Mouse (Mus musculus) spleen, adult 2 months (tissue): ENCODE results near the gene 5530401A14Rik. TPM values are rescaled to one million over a fixed set of nuclear protein-coding genes. Genes with fewer than 3 reads are reported as not detected.

Experiments
- DNase-seq, 2 experiments: peaks; one replicate each; pipeline versions ENCODE4 v3.0.0 to v3.0.0-alpha.2; 2012 to 2021; ENCODE audit warnings: low spot score in 2 of 2, low read depth in 1 of 2
- H3K27ac ChIP-seq: fragments of 200-500 bp; 2 replicates; pipeline ENCODE4 v1.5.1; 2012; ENCODE audit warnings: low read length, inconsistent platforms; ENCODE audit not compliant: insufficient read depth
- H3K27me3 ChIP-seq: fragments of 200-500 bp; 2 replicates; pipeline ENCODE4 v1.6.1; 2012; ENCODE audit warnings: mild to moderate bottlenecking, moderate library complexity, low read length, inconsistent platforms; ENCODE audit not compliant: control insufficient read depth, insufficient read depth
- H3K36me3 ChIP-seq: fragments of 200-500 bp; 2 replicates; pipeline ENCODE4 v1.6.1; 2012; ENCODE audit warnings: mild to moderate bottlenecking, low read length, inconsistent platforms; ENCODE audit not compliant: control insufficient read depth, insufficient read depth
- H3K4me1 ChIP-seq: fragments of 200-500 bp; 2 replicates; pipeline ENCODE4 v1.6.1; 2011; ENCODE audit warnings: inconsistent platforms; ENCODE audit not compliant: control insufficient read depth, insufficient read depth, insufficient read length
- H3K4me3 ChIP-seq: fragments of 200-500 bp; 2 replicates; pipeline ENCODE4 v1.5.1; 2011; ENCODE audit warnings: mild to moderate bottlenecking, inconsistent platforms; ENCODE audit not compliant: insufficient read depth, insufficient read length; ENCODE audit errors: extremely low read depth
- CTCF ChIP-seq: fragments of 200-500 bp; IDR thresholded peaks from 2 replicates; pipeline ENCODE4 v1.5.1; 2011; ENCODE audit warnings: mild to moderate bottlenecking, inconsistent platforms; ENCODE audit not compliant: insufficient read depth, insufficient read length, insufficient replicate concordance; ENCODE audit errors: extremely low read depth
- POLR2A ChIP-seq: fragments of 200-500 bp; IDR thresholded peaks from 2 replicates; pipeline ENCODE4 v1.6.1; 2011; ENCODE audit warnings: low read depth, low read length, inconsistent platforms
- WGBS: fragments of 180-500 bp; shearing (Covaris S2); methylation state at CpG from one replicate; pipeline ENCODE4 v1.1.7; 2018; 5-methylcytosine and 5-hydroxymethylcytosine counted together
- polyA plus RNA-seq: library from polyadenylated mRNA; depleted of rRNA; stranded (reverse); fragments of >200 nt; gene quantifications from 2 replicates; pipeline ENCODE4 v1.2.3, GENCODE M21; 2012; rRNA removed

The 5530401A14Rik gene
- not detected in 2 replicates for polyA plus RNA-seq

DNA sequence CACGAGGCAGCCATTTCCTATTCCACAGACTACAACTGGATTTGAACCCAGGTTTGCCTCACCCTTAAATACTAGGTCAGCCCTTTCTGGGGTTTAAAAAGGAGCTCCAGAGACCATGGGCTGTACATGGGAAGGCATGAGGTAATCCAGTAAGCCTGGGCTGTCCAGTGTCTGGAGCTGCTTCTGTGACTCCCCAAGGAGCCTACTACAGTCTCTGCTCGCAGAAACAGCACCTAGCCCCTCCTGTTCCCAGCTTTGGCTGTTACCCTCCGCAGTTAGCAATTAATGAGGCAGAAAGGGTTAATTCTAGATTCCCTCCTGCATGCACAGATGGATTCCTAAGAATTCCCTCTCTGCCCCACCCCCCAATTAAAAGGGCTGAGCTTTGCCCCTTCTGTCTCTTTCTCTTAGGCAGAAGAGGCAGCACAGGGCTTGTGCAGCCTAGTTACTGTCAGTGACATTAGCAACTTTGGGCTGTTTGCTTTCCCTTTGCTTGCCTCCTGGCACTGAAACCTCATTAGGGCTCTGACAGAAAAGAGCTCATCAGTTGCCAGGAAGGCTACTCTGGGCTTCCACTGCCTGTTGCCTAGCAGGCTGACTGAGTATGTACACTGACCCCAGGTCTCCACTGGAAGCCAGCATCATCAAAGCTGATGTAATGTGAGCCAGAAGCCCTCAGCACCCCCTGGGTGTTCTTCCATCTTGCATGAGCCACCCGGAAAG lies at the start of gene 5530401A14Rik:
Gene 5530401A14Rik (plus strand): TSS at position 424 of the 723 bp plus-strand sequence.
- Histone ChIP-seq H3K4me1 (no peaks in the 10 kb centered on the region), H3K36me3 (no peaks in the 10 kb centered on the region)
- 77% methylated on average over 4 of the region's 4 CpGs for WGBS

DNA sequence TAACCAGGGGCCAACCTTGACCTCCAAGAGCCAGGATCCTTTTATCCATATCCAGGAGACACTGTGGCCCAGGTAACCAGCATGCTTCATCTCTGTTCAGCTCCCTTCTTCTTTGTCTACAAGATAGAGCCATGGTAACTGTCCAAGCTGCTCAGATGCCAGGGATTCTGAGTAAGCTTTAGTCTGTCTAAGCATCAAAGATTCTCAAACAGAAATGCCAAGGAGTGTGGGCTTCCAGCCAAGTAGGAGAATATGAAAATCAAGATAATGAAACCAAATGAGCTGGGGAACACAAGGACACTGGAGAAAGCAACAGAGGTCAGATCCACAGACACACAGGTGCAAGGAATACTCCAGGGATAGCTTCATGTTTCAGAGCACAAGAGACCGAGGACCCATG lies 45.7 kb upstream of the 5530401A14Rik start:
- no peak overlapping the region for H3K4me3 ChIP-seq
- no peaks in the 10 kb centered on the region for H3K4me1 ChIP-seq
- no peak overlapping the region for H3K27ac ChIP-seq
- no peaks in the 10 kb centered on the region for H3K27me3 ChIP-seq
- TF ChIP-seq CTCF (no peak), POLR2A (no peak)
- WGBS: 87% methylated on average over 1 of the region's 1 CpGs
- no peaks in the 10 kb centered on the region for H3K36me3 ChIP-seq
- DNase-seq: no peak

More for the DNA sequence above, at the start of gene 5530401A14Rik:
- H3K27ac ChIP-seq: no peak within 1 kb of the TSS
- no peaks in the 10 kb centered on the region for H3K27me3 ChIP-seq
- TF ChIP-seq CTCF (no peak), POLR2A (no peak)
- no peak within 1 kb of the TSS for H3K4me3 ChIP-seq
- no peak for DNase-seq

DNA sequence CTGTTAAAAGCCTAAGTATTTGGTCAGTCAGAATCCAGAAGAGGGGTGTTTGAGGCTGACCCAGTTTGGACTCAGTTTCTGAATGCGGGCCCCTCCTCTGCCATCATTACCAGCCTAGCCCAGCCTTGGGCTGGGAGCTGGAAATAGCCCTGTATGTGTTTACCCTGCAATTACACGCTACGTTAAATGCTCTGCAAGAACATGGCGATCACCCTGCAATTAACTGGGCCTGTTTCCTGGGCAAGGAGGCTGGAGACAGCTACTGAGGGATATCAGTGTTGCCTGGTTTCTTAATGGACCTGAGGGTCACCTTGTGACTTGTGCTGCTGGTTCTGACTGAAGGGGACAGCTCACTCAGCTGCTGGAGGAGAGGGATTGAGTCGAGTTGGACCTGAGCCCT lies 43.9 kb upstream of the 5530401A14Rik start:
- Histone ChIP-seq H3K4me3 (no peak overlapping the region), H3K27ac (no peak overlapping the region), H3K36me3 (no peaks in the 10 kb centered on the region), H3K27me3 (no peaks in the 10 kb centered on the region), H3K4me1 (no peaks in the 10 kb centered on the region)
- WGBS: 80% methylated on average over 5 of the region's 5 CpGs
- DNase-seq: no peak
- TF ChIP-seq POLR2A (no peak), CTCF (no peak)

DNA sequence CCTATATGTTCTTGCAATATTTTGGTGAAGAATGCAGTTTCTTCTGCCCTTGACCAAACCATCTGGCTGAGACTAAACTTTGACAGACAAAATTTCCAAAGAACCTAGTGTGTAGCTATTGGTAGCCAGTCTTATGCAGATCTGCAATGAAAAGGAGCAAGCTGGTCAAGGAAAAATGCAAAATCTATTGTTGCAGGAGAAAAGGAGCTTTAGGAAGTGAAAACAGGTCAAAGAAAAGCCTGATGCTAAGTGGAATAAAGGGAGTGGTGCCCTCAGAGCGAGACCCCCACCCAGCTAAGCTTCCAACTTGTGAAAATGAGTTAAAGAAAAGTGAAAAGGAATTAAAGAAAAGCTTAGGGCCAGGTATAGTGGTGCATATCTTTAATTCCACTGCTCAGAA lies 28.1 kb upstream of the 5530401A14Rik start:
- Histone ChIP-seq H3K27me3 (no peaks in the 10 kb centered on the region), H3K27ac (no peak overlapping the region), H3K36me3 (no peaks in the 10 kb centered on the region), H3K4me1 (0 out of 2 replicates have a peak, but pooled peaks cover 2% of the 10 kb centered on the region), H3K4me3 (no peak overlapping the region)
- no peak for DNase-seq
- 73% methylated on average over 1 of the region's 1 CpGs for WGBS
- TF ChIP-seq CTCF (no peak), POLR2A (no peak)

DNA sequence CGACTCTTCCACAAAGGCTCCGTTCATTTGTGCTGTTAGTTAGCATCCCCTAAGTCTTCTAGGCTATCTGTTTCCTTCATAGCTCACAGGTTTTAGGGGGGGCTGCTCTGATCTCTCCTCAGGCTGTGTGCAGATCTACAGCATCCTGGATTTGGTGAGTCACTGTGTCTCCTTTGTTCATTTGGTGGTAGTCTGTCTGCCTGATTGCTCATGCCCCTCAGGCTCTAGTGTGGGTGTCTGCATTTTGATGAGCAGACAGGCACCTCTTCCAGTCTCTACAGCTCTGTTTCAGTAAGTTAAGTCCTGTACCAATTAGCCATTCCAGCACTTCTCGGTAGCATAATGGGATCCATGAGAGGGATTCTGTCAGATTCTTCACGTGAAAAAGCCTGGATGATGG lies 22.0 kb upstream of the 5530401A14Rik start:
- Histone ChIP-seq H3K27ac (no peak overlapping the region), H3K4me3 (no peak overlapping the region), H3K27me3 (no peaks in the 10 kb centered on the region), H3K4me1 (peaks cover 2% of the 10 kb centered on the region; the same call in 1 of the 2 replicates), H3K36me3 (no peaks in the 10 kb centered on the region)
- TF ChIP-seq CTCF (no peak), POLR2A (no peak)
- WGBS: 87% methylated on average over 4 of the region's 4 CpGs
- DNase-seq: no peak

DNA sequence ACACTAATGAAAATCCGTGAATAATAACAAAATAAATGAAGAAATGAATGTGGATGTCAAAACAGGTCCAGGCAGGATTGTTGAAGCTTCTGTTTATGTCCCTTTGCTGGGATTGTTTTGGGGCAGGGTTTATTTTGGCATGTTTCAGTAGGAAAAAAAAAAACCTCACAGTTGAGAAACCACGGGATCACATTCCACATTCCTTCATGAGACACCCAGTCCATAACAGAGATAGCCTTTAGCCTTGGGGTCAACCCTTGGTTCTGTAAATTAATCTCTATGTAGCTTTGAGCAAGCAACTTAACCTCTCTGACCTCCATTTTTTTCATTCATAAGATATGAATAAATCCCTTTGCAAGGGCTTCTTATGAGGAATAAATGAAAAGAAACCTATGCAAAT lies 19.5 kb upstream of the 5530401A14Rik start:
- TF ChIP-seq CTCF (no peak), POLR2A (no peak)
- no peak overlapping the region for H3K27ac ChIP-seq
- H3K4me1 ChIP-seq: no peaks in the 10 kb centered on the region; the same call in 1 of the 2 replicates
- no peak overlapping the region for H3K4me3 ChIP-seq
- DNase-seq: no peak
- H3K36me3 ChIP-seq: no peaks in the 10 kb centered on the region
- 79% methylated on average over 2 of the region's 2 CpGs for WGBS
- no peaks in the 10 kb centered on the region for H3K27me3 ChIP-seq

DNA sequence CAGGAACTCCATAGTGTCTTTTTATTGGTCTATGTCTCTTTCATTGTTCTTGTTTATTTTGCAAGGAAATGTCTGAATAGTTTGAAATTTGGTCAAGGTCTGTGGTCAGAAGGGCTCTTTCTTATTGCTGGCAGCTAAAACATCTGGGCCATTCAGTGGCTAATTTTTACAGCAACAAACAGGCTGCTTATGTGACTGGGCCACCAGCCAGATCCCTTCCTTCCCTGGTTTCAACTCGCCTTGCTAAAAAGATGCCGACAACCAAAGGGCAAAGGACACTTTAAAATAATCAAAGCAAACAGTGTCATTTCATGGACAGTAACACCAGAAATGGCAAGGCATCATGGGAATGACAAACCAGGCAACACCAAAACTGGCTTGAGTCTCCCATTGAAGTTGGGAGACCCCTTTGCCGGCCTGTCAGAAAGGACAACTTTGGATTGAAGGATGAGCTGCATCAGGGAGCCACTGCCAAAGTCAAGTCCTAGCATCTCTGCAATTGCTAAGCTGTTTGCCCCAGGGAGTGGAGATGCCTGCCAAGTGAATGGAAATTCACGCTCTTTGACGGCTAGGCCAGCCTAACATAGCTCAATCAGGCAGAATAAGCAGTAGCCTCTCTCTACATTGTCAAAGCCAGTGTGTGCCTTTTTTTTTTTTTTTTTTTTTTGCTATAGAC lies 15.3 kb upstream of the 5530401A14Rik start:
- 75% methylated on average over 5 of the region's 5 CpGs for WGBS
- H3K27ac ChIP-seq: no peak overlapping the region
- DNase-seq: no peak

More for the DNA sequence above, 15.3 kb upstream of the 5530401A14Rik start:
- Histone ChIP-seq H3K4me3 (no peak overlapping the region), H3K27me3 (no peaks in the 10 kb centered on the region), H3K36me3 (no peaks in the 10 kb centered on the region), H3K4me1 (peaks cover 5% of the 10 kb centered on the region)
- TF ChIP-seq CTCF: no peak
- TF ChIP-seq POLR2A: no peak
